In the genomic region with DNA sequence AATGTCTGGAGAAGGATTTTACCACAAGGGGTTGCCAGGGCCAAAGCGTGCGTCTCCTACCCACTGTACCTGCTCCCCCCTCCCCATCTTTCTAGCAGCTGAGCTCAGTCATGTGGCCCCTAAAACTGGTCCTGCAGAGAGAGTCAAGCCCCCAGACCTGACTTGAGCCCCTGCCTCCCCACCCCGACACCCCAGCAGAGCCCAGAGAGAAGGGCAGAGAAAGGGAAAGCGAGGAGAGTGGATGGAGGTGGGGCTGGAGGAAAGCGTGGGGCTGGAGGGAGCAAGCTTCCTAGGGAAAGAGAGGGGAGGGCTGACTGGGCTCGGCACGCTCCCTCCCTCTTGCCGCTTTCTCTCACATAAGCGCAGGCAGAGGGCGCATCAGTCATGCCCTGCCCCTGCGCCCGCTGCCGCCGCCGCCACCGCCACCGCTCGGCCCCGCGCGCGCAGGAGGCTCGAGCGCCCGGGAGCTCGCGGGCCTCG, we compare ENCODE assay signal across 8 mouse cellular contexts. TPM values are rescaled to one million over a fixed set of nuclear protein-coding genes. Genes with fewer than 3 reads are reported as not detected.
DNase-seq lines count a peak whose midpoint lies in the region; ATAC-seq and TF ChIP-seq lines count a peak whose summit lies in the region.

No protein-coding gene starts in this region.

- H3K9ac ChIP-seq in heart, embryonic 14.5 days (ENCODE audit: low read length), result peak overlapping the region; percentile 94
- H3K9ac ChIP-seq in kidney, postnatal 0 days (ENCODE audit: low read depth, low read length), result peak overlapping the region; percentile 86
- peak overlapping the region; percentile 39; the same call in 1 of the 2 replicates for H3K9ac ChIP-seq in liver, embryonic 15.5 days

- peak; percentile 44 for TF ChIP-seq CTCF in kidney, postnatal 0 days (IDR thresholded peaks at IDR 0.05; ENCODE audit: low read depth)

- no peaks in the 10 kb centered on the region for H3K27me3 ChIP-seq in heart, embryonic 14.5 days (ENCODE audit: control insufficient read depth, insufficient read depth, low read length)
- H3K27me3 ChIP-seq in kidney, postnatal 0 days (ENCODE audit: insufficient read depth, low read length), result no peaks in the 10 kb centered on the region
- peaks cover 31% of the 10 kb centered on the region for H3K27me3 ChIP-seq in liver, embryonic 15.5 days

- ATAC-seq in heart, embryonic 14.5 days (ENCODE audit: insufficient number of reproducible peaks, insufficient read depth, low FRiP score, low read depth), result peak; percentile 85
- ATAC-seq in kidney, postnatal 0 days (replicated peaks; ENCODE audit: low FRiP score, low read depth), result peak; percentile 83
- peak; percentile 75 for ATAC-seq in liver, embryonic 15.5 days (ENCODE audit: insufficient read depth)

- peaks cover 0 to 10% of the 10 kb centered on the region in 2 experiments; a peak in 1 of 4 replicates for H3K4me1 ChIP-seq in heart, embryonic 14.5 days (ENCODE audit: control insufficient read depth in 2 of 2, insufficient read depth in 2 of 2, low read length in 2 of 2)
- 0 out of 2 replicates have a peak, but pooled peaks cover 4% of the 10 kb centered on the region for H3K4me1 ChIP-seq in kidney, postnatal 0 days (replicated peaks; ENCODE audit: insufficient read depth, low read length)
- H3K4me1 ChIP-seq in liver, embryonic 15.5 days (replicated peaks), result no peaks in the 10 kb centered on the region

- H3K9me3 ChIP-seq in heart, embryonic 14.5 days (ENCODE audit: control insufficient read depth, low read length), result no peaks in the 10 kb centered on the region
- H3K9me3 ChIP-seq in kidney, postnatal 0 days (replicated peaks; ENCODE audit: low read length), result no peaks in the 10 kb centered on the region
- H3K9me3 ChIP-seq in liver, embryonic 15.5 days (replicated peaks), result no peaks in the 10 kb centered on the region

- DNase-seq in CD4-positive helper T cell, adult 2 months (ENCODE audit: low read depth, low spot score), result peak; percentile 5
- peak; percentile 82 for DNase-seq in adrenal gland, adult 2 months
- peak; percentile 78 for DNase-seq in embryo, embryonic 9.5 days (ENCODE audit: extremely low spot score)
- peak; percentile 88 for DNase-seq in kidney, postnatal 0 days (ENCODE audit: low spot score)
- DNase-seq in neural tube, embryonic 10.5 days (ENCODE audit: extremely low spot score, low spot score), result peak; percentile 76
- DNase-seq in thymus, postnatal 0 days (ENCODE audit: low spot score), result peak; percentile 21

- WGBS in heart, embryonic 14.5 days, result 0% methylated on average over 23 of the region's 28 CpGs
- WGBS in kidney, postnatal 0 days, result 2% methylated on average over 13 of the region's 28 CpGs
- 1% methylated on average over 21 of the region's 28 CpGs for WGBS in liver, embryonic 15.5 days (ENCODE audit: insufficient replicate concordance)

- peak overlapping the region in 1 of 2 experiments; percentile 92; a peak in 3 of 4 replicates for H3K27ac ChIP-seq in heart, embryonic 14.5 days (replicated peaks in 1 of 2; ENCODE audit: control insufficient read depth in 1 of 2, insufficient read depth in 1 of 2, low read depth in 2 of 2, low read length in 2 of 2)
- H3K27ac ChIP-seq in kidney, postnatal 0 days, result peak overlapping the region; percentile 70
- peak overlapping the region; percentile 83 for H3K27ac ChIP-seq in liver, embryonic 15.5 days (replicated peaks)

- H3K4me2 ChIP-seq in heart, embryonic 14.5 days (ENCODE audit: low read length), result peak overlapping the region; percentile 70
- H3K4me2 ChIP-seq in kidney, postnatal 0 days (ENCODE audit: low read length), result peak overlapping the region; percentile 91
- H3K4me2 ChIP-seq in liver, embryonic 15.5 days, result peak overlapping the region; percentile 59

- peak overlapping the region; percentile 89 to 91 for H3K4me3 ChIP-seq in heart, embryonic 14.5 days (ENCODE audit: control insufficient read depth in 1 of 2, insufficient read depth in 1 of 2, low read depth in 1 of 2, low read length in 2 of 2)
- peak overlapping the region; percentile 80 for H3K4me3 ChIP-seq in kidney, postnatal 0 days (replicated peaks; ENCODE audit: low read depth, low read length)
- peak overlapping the region; percentile 59 for H3K4me3 ChIP-seq in liver, embryonic 15.5 days (replicated peaks)

- no peaks in the 10 kb centered on the region for H3K36me3 ChIP-seq in heart, embryonic 14.5 days (ENCODE audit: control insufficient read depth, insufficient read depth, low read length)
- H3K36me3 ChIP-seq in kidney, postnatal 0 days (ENCODE audit: insufficient read depth, low read length), result no peaks in the 10 kb centered on the region
- no peaks in the 10 kb centered on the region for H3K36me3 ChIP-seq in liver, embryonic 15.5 days (replicated peaks)

RNA-seq across cellular contexts. Expression of a gene that starts 0.6 kb away (rescaled TPM):
- 1 to 10 TPM; 2.9 to 4.5 TPM for total RNA-seq in adrenal gland, adult 2 months (2021)
- 6.0 and 6.8 TPM in 2 replicates for polyA plus RNA-seq in adrenal gland, adult 2 months (2012; rRNA removed)
- 20.2 and 20.4 TPM in 2 replicates for polyA plus RNA-seq in heart, embryonic 14.5 days (2014; fragmentation: Nextera tagmentation; extraction: Ambion mirVana)
- 7.0 and 8.2 TPM in 2 replicates for polyA plus RNA-seq in kidney, postnatal 0 days (2015; fragmentation: Nextera tagmentation; extraction: Ambion mirVana)
- polyA plus RNA-seq in liver, embryonic 15.5 days (2015; fragmentation: Nextera tagmentation; extraction: Ambion mirVana), result 1.8 and 2.0 TPM in 2 replicates
- polyA plus RNA-seq in thymus, postnatal 0 days (2015; fragmentation: Nextera tagmentation; extraction: Ambion mirVana), result 0.99 and 1.1 TPM in 2 replicates

Comparison
In these comparisons a context has a peak if more than half of its experiments do, and no peak if none do; other contexts are left out.
1. DNase-seq: peak in every context shown above with its lines; median percentile 88 in kidney, postnatal 0 days; 82 in adrenal gland, adult 2 months; 78 in embryo, embryonic 9.5 days; 76 in neural tube, embryonic 10.5 days; 21 in thymus, postnatal 0 days; 5 in CD4-positive helper T cell, adult 2 months.
2. H3K9ac ChIP-seq: peak in every context shown above with its lines; median percentile 94 in heart, embryonic 14.5 days; 86 in kidney, postnatal 0 days; 39 in liver, embryonic 15.5 days.